Mouse (Mus musculus): ENCODE measurements around the gene Elf1.

GRCm38 (mm10) chr14:79500756-79501155, 19.8 kb downstream of the Elf1 start:
- TF ChIP-seq ZMIZ1 (IDR thresholded peaks at IDR 0.05; ENCODE audit: low read depth, low read length) (no peak), POLR2A (IDR thresholded peaks at IDR 0.05; ENCODE audit: control insufficient read depth in 1 of 2, insufficient read depth in 1 of 2, low read depth in 1 of 2, low read length in 2 of 2, poor library complexity in 1 of 2) (no peak), SIN3A (IDR thresholded peaks at IDR 0.05; ENCODE audit: low read length) (no peak), CTCF (IDR thresholded peaks at IDR 0.05 in 2 of 3, conservative IDR thresholded peaks at IDR 0.05 in 1 of 3; ENCODE audit: control insufficient read depth in 1 of 3, insufficient read depth in 1 of 3, low read depth in 2 of 3, low read length in 3 of 3, poor library complexity in 1 of 3, severe bottlenecking in 1 of 3) (no peak), SMC3 (IDR thresholded peaks at IDR 0.05; ENCODE audit: low read depth, low read length) (no peak)

All from MEL (cell line).